Mouse (Mus musculus) bone marrow macrophage, adult 2 months (primary cell): ENCODE results near the gene Tas1r1. TPM values are rescaled to one million over a fixed set of nuclear protein-coding genes. Genes with fewer than 3 reads are reported as not detected.

Experiments used
- H3K27ac ChIP-seq: 2 replicates; pipeline ENCODE4 v1.5.1; 2012; ENCODE audit warnings: low read depth, low read length; ENCODE audit not compliant: insufficient read depth
- H3K4me1 ChIP-seq: 2 replicates; pipeline ENCODE4 v1.6.1; 2012; ENCODE audit warnings: low read length; ENCODE audit not compliant: control insufficient read depth, insufficient read depth
- H3K4me3 ChIP-seq: 2 replicates; pipeline ENCODE4 v1.5.1; 2012; ENCODE audit warnings: mild to moderate bottlenecking, low read length, moderate library complexity; ENCODE audit not compliant: insufficient read depth
- CTCF ChIP-seq: IDR thresholded peaks from 2 replicates; pipeline ENCODE4 v1.5.1; 2012; ENCODE audit warnings: low read depth, mild to moderate bottlenecking, low read length, moderate library complexity
- POLR2A ChIP-seq: IDR thresholded peaks from 2 replicates; pipeline ENCODE4 v1.6.1; 2012; ENCODE audit warnings: mild to moderate bottlenecking, low read depth, low read length, borderline replicate concordance
- polyA plus RNA-seq: library from polyadenylated mRNA; stranded (reverse); fragments of >200 nt; gene quantifications from 2 replicates; pipeline ENCODE4 v1.2.4, GENCODE M21; 2012; ENCODE audit not compliant: missing spikeins, insufficient read depth, insufficient read length

Tas1r1 gene
- polyA plus RNA-seq, result not detected in 2 replicates

DNA sequence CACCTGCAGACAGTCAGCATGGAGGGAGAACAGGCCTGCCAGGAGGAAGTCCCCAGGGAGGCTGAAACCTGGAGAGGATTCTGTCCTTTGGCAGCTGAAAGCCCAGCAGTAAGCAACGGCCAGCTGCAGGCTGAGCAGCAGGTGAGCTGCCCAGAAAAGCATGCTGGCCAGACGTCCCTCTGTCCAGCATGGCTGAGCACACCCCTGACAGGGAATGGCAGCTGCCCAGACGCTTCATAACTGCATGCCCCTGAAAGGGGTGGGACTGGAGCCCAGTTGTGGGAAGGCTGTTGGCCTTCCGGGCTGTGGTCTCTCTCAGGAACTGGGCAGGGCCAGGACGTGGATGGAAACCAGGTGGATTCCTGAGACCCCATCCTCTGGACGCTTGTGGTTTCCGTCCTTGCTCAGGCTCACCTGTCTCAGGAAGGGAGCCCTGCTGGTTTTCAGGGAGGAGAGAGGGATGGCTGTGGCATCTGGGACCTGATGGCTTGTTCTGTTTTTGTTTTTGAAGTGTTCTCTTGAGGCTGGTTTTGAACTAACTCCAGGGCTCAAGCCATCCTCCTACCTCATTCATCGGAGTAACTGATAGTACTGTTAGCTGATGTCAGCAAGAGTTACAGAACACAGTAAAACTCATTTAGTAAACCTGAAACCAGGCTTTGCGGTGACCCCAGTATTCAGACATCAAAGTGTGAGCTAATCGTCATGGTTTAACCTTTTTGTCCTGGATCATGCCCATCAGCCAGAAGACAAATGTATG lies at the start of gene Tas1r1:
Gene Tas1r1 (minus strand): TSS at position 344 of the 760 bp plus-strand sequence.
- Histone ChIP-seq H3K4me3 (peak within 1 kb of the TSS; percentile 96), H3K27ac (no peak within 1 kb of the TSS), H3K4me1 (peaks cover 3% of the 10 kb centered on the region; the same call in 1 of the 2 replicates)
- TF ChIP-seq POLR2A, result no peak
- TF ChIP-seq CTCF, result no peak

DNA sequence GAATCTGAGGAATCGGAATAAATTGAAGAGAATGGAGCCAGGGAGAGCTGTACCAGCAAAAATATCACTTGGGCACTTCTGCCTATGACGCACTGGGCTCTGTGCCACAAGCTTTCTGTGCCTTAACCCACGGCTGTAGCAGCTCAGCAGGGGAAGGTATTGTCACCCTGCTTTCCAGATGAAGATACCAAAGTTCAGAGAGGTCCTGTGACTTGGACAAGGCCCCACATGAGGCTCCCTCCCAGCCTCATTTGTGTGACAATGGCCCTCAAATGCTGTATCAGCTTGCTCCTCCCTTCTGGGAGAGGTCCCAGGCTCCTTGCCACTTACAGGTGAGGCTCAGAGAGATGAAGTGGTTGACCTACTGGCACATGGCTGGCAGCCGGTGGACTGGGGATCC lies 49.8 kb upstream of the Tas1r1 start:
- H3K4me1 ChIP-seq, result peaks cover 12% of the 10 kb centered on the region
- TF ChIP-seq CTCF (no peak), POLR2A (no peak)
- no peak overlapping the region for H3K27ac ChIP-seq
- no peak overlapping the region for H3K4me3 ChIP-seq

DNA sequence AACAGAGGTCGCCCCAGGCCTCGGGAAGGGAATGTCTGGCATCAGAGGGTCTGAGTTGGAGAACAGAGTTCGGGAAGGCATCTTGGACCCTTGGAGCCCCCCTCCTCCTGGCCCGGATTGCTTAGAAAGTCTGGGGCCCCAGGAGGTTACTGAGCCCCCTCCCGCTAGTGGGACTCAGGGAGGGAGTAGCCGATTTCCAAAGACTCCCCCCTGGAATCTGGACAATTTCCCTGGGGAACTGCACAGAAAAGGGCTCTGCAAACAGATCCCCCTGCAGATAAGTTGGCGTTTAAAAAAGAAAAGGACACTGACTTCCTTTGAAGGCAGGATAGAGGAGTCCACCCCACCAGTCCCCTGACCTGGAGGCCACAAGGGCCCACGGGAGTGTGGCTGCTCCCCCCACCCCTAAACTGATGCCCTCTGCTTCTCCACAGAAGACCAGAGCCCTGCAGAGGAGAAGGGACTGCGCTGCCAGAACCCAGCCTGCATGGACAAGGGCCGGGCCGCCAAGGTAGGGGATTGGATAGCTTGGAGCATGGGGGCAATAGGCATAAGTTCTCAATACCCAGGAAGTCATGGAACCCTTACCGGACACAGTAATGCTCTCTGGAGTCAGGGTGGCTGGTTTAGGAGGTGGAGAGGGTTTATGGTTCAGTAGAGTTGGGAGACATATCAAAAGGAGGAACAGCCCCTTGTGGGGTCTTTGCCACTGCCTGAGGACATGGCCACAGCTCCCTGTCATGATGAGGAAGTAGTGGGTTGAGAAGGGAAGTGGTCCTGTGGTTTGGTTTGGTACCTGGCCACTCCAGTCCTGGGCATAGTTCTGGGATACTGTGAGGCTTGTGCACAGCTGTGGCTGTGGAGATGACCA lies 49.1 kb upstream of the Tas1r1 start:
- H3K4me3 ChIP-seq, result peak overlapping the region; percentile 71
- peaks cover 12% of the 10 kb centered on the region for H3K4me1 ChIP-seq
- TF ChIP-seq POLR2A (no peak), CTCF (no peak)
- no peak overlapping the region for H3K27ac ChIP-seq

DNA sequence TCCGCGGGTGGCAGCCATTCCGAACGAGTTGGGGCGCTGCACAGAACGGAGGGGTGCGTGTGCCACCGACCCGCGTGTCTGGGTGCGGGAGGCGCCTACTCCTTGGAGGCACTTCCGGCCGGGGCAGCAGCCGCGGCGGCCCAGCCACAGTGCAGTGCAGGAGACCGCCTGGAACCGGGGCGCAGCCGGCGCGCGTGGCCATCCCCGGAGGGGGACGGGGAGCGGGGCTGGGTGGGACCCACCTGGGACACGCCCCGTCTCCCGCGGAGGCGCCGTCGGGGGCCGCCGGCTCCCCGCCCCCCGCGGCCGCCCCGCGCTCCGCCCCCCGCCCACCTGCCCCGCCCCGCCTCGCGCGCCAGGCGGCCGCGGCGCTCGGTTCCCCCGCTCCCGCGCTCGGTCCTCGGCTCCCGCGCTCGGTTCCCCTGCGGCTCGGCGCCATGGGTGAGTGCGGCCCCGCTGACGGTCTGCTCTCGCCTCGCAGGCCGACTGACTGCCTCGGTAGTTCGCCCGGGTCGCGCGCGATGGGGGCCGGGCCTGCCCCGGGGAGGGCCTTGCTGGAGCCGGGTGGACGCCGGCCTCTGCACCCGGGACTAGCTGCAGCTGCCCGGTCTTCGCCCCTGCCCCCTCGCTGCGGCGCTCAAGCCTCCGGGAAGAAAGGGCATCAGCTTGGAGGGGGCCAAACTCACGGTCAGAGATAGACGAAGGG lies 48.3 kb upstream of the Tas1r1 start:
- H3K27ac ChIP-seq, result no peak overlapping the region
- H3K4me1 ChIP-seq, result peaks cover 12% of the 10 kb centered on the region
- no peak for TF ChIP-seq POLR2A
- TF ChIP-seq CTCF, result no peak
- H3K4me3 ChIP-seq, result peak overlapping the region; percentile 71

DNA sequence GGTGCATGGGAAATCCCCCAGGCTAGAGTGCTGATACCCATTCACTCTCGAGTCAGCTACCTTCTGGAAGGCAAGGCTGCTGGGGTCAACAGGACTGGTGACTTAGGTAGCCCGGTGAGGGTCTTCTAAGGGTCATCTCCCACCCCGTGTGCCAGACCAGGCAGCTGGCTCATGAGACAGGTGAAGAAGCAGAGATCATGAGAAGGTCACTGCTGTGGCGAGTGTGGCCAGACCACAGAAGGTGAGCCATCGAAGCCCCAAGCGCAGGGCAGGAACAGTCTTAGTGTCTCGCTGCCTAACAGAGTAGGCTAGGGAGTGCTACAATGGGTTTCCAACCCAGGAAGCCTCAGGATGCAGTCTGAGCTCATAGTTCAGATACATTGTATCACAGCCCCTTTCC lies 46.2 kb upstream of the Tas1r1 start:
- no peak for TF ChIP-seq POLR2A
- no peak for TF ChIP-seq CTCF
- no peak overlapping the region for H3K27ac ChIP-seq
- no peak overlapping the region for H3K4me3 ChIP-seq
- H3K4me1 ChIP-seq, result peaks cover 12% of the 10 kb centered on the region

DNA sequence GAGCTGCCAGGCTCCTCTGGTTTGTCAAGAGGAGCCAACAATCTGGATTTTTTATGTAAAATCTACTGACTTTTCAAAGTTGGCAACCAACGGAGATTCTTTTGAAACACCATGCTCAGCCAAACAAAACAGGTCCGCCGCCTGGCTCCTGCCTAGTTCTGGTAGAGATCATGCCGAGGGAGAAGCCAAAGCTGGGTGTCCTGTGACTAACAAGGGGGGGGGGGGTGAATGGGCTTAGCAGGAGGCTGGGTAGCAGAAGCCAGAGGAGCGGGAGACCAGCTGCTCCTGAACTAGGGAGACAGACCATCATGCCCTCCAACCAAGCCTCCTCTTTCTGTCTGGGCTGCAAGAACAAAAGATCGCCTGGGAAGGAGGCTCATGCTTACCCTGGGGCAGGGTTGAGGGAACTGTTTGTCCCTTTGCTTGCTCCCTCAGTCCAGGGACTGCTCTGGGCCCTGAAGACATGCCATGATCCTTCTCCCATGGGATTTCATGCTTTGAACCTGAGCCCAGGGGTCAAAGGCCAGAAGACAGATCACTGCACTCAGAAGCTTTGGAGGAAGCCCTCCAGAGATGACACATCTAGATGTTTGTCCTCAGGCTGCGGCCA lies 45.3 kb upstream of the Tas1r1 start:
- H3K27ac ChIP-seq, result no peak overlapping the region
- H3K4me3 ChIP-seq, result no peak overlapping the region
- no peak for TF ChIP-seq POLR2A
- TF ChIP-seq CTCF, result no peak
- H3K4me1 ChIP-seq, result peaks cover 12% of the 10 kb centered on the region

DNA sequence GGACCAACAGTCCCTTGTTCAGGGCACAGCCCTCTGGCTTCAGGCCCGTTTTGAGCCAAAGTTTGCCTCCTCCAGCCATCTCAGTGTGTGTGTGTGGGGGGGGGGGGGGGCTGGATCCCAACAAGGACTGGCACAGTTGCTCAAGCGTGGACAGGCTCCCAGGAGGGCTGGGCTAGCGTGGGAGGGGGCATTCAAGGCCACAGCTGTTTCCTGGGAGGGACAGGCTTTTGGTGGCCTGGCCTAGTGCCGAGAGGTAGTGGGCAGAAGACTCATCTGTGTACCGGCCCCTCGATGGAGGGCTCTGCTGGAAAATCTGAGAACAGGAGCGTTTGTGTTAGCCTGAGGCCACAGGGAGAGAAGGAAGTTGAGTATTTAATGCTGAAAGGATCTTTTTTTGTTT lies 41.6 kb upstream of the Tas1r1 start:
- Histone ChIP-seq H3K4me1 (peaks cover 8% of the 10 kb centered on the region), H3K27ac (no peak overlapping the region), H3K4me3 (no peak overlapping the region)
- TF ChIP-seq POLR2A (no peak), CTCF (no peak)

DNA sequence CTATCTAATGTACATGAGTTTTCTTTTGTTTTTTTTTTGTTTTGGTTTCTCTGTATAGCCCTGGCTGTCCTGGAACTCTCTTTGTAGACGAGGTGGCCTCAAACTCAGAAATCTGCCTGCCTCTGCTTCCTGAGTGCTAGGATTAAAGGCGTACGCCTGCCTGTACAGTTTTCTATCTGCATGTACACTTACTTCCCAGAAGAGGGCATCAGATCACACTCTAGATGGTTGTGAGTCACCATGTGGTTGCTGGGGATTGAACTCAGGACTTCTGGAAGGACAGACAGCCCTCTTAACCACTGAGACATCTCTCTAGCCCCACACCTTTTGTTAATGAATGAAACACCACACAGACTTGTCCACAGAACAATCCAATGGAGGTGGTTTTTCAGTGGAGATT lies 40.9 kb upstream of the Tas1r1 start:
- Histone ChIP-seq H3K4me1 (peaks cover 8% of the 10 kb centered on the region), H3K4me3 (no peak overlapping the region), H3K27ac (no peak overlapping the region)
- TF ChIP-seq POLR2A (no peak), CTCF (no peak)

DNA sequence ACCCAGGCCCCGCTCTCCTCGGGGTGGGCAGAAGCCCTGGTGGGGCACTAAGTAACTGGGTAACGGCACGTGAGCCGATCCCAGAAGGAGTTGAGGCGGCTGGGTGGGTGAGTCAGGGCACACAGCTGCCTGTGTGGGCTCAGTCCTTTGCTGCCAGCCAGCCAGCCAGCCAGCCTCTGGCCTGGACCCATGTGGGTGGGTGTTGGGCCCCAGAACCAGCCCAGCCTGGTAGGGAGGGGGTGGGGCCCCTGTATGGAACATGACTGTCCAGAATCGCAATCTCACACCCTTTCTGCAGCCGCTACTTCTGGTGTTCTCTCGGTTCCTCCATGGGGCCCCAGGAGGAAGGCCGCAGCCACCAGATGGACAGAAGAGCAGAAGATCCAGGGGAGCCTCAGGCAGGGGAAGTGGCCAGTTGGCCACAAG lies 39.8 kb upstream of the Tas1r1 start:
- no peak overlapping the region for H3K27ac ChIP-seq
- TF ChIP-seq CTCF (no peak), POLR2A (no peak)
- H3K4me1 ChIP-seq, result peaks cover 8% of the 10 kb centered on the region
- no peak overlapping the region for H3K4me3 ChIP-seq
